Mouse (Mus musculus) heart, adult 2 months (tissue): ENCODE measurements around the gene Zc3h12c.
A peak's percentile ranks its signal among the peaks of the same experiment; 100 is the strongest.

ENCODE experiments used
- CTCF ChIP-seq: fragments of 200-600 bp; IDR thresholded peaks from 2 replicates; pipeline ENCODE4 v1.8.1; 2022; ENCODE audit warnings: antibody characterized with exemption, mild to moderate bottlenecking, moderate library complexity
- POLR2A ChIP-seq: fragments of 200-500 bp; IDR thresholded peaks from 2 replicates; pipeline ENCODE4 v1.6.1; 2011; ENCODE audit warnings: mild to moderate bottlenecking, low read depth, low read length, control low read depth; ENCODE audit not compliant: insufficient read depth

GRCm38 (mm10) chr9:52130348-52130747 lies 38.0 kb downstream of the Zc3h12c start:
- TF ChIP-seq CTCF (peak; percentile 77), POLR2A (no peak)
